Mouse (Mus musculus) urinary bladder, adult 18-20 months (tissue): Measurements from ENCODE around the gene Auh.

ENCODE experiments used
- DNase-seq, 2 experiments: peaks; one replicate each; pipeline ENCODE4 v3.0.0; 2022; ENCODE audit warnings: low spot score in 2 of 2, mixed read lengths in 2 of 2

The Auh gene

DNA sequence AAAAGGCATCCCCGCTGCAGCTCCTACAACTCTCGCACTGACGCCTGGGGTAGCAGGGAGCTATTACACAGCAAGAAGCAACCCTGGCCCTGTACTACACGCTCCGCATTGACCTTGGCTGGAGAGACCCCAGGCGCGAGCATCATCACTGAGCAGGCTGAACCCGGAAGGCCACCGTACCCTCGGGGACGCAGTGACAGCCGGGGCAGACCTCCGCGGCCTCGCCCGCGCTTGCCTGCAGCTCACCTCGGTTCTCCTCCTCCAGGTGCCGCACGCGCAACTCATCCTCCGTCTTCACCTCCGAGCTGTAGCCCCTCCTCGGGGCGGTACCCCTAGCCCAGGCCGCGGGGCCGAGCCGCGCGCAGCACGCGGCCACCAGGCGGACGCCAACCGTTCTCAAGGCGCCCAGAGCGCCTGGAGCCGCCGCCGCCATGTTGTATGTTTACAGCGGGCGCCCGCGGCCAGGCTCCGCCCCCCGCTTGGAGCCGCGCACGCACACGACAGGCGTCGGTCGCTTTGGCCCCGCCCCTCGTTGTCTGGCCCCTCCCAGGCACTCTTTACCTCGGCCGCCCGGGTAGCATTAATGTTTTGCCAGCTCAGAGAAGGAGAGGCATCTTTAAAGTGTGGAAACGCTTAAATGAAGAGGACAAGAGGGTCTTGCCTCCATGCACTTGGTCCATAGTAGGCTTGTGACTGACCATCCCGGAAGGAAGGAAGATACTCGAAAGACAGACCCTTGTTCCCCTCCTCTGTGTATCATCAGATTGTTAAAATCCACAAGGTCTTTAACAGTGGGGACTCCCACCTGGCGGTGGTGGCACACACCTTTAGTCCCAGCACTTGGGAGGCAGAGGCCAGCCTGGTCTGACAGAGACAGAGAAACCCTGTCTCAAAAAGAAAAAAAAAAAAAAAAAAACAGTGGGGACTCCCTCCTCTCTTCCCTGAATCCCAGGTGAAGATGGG is at the start of gene Auh:
Gene Auh (minus strand): TSS at position 473 of the 963 bp plus-strand sequence.
- peak; percentile 74 to 76 for DNase-seq

GRCm38 (mm10) chr13:52978321-52978981 is 49.0 kb upstream of the Auh start:
- peak; percentile 22 to 45 for DNase-seq

DNA sequence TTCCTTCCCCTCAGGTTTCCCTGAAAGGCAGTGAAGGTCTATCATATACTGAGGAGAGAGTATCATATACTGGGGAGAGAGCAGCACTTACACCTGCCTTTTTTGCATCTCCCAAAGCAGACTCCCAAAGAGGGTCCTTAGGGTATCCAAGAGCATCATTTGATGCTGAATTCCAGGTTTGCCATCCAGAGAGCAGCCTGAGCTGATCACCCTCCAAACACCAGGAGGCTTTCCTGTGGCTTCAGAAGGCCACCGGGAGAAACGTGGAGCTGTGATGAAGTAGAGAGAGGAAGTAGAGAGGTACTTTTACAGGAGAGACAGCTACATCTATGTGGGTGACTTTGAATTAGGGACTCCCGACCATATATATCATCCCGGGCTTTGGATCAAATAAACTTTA is 48.3 kb upstream of the Auh start:
- no peak for DNase-seq

- no peak for DNase-seq
Measured at GRCm38 (mm10) chr13:52977221-52977609, 47.7 kb upstream of the Auh start.

GRCm38 (mm10) chr13:52976510-52977220 is 47.2 kb upstream of the Auh start:
- peak in 1 of 2 experiments; percentile 49 for DNase-seq

- no peak for DNase-seq
Measured at GRCm38 (mm10) chr13:52976130-52976509, 46.6 kb upstream of the Auh start.

- no peak for DNase-seq
Measured at GRCm38 (mm10) chr13:52974676-52975075, 45.2 kb upstream of the Auh start.

DNA sequence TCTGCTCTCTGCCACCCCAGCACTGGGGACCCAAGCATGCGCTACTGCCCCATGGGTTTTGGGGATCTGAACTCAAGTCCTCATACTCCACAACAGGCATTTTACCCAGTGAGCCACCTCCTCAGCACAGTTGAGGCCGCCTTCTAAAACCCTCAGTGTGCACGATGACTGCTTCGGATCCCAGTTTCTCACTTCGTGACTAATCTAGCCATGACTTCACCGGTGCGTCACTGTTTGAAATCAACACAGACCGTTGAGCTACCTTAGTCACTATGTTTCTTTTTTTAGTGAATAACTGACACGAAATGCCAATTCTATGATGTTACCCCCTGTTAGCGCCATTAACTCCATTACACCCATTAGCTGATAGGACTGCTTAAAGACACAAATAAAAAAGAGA is 43.9 kb upstream of the Auh start:
- no peak for DNase-seq

- DNase-seq, result no peak
Measured at GRCm38 (mm10) chr13:52972626-52973025, 43.1 kb upstream of the Auh start.

- no peak for DNase-seq
Measured at GRCm38 (mm10) chr13:52970876-52971275, 41.4 kb upstream of the Auh start.

GRCm38 (mm10) chr13:52962922-52963321 is 33.4 kb upstream of the Auh start:
- no peak for DNase-seq

- DNase-seq, result no peak
Measured at GRCm38 (mm10) chr13:52962361-52962760, 32.9 kb upstream of the Auh start.

GRCm38 (mm10) chr13:52953779-52954553 is 24.5 kb upstream of the Auh start:
- no peak for DNase-seq

GRCm38 (mm10) chr13:52949211-52949610 is 19.7 kb upstream of the Auh start:
- no peak for DNase-seq

GRCm38 (mm10) chr13:52947545-52947944 is 18.1 kb upstream of the Auh start:
- DNase-seq, result no peak

GRCm38 (mm10) chr13:52945769-52946168 is 16.3 kb upstream of the Auh start:
- DNase-seq, result no peak

- DNase-seq, result no peak
Measured at GRCm38 (mm10) chr13:52944116-52944515, 14.6 kb upstream of the Auh start.

DNA sequence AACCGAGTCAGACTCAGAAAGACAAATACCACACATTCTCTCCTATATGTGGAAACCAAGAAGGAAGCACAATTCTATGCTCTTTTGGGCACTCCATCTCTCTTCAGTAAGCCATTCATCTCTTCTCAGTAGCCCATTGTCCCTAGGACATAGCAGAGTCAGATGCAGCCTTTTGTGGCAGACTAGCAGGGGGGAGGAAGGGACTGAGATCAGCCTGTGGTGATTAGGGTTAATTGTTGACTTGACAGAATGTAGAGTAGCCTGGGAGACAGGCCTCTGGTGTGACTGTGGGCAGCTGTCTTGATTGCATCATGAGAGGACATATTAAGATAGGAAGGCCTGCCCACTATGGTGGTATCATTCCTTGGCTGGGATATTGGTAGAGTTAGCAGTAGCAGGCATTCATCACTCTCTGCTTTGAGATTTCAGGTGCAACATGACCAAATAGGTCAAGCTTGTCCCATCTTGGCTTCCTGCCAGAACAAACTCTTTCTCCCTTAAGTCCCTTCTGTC is 13.5 kb upstream of the Auh start:
- DNase-seq, result no peak

GRCm38 (mm10) chr13:52940956-52941355 is 11.5 kb upstream of the Auh start:
- DNase-seq, result no peak

GRCm38 (mm10) chr13:52930582-52930981 is 1.1 kb upstream of the Auh start:
- no peak for DNase-seq

DNA sequence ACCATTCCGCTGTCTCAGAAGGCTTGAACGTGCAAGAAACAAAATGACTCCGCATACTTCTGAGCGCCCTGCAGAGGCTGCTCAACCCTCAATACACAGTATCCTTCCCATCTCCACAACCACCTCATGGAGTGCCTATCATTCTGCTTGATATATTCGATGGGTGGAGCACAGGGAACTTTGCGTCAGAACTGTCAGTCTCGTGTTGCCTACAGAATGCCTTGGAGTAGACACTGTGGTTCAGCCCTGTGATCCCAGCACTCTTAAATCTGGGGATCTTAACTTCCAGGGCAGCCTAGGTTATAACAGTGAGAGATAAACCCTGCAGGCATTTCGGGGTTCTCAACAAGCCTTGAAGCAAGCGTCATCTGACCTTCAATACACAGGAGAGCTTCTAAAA is 1.1 kb downstream of the Auh start:
- no peak for DNase-seq
